Mouse (Mus musculus) heart, adult 2 months (tissue): ENCODE measurements around the gene Zglp1.

ENCODE experiments used
- CTCF ChIP-seq: fragments of 200-600 bp; IDR thresholded peaks from 2 replicates; pipeline ENCODE4 v1.8.1; 2022; ENCODE audit warnings: antibody characterized with exemption, mild to moderate bottlenecking, moderate library complexity
- EP300 ChIP-seq: fragments of 200-500 bp; IDR thresholded peaks from 2 replicates; pipeline ENCODE4 v1.6.1; 2011; ENCODE audit warnings: low read depth, low read length, control low read depth; ENCODE audit not compliant: insufficient read depth

DNA sequence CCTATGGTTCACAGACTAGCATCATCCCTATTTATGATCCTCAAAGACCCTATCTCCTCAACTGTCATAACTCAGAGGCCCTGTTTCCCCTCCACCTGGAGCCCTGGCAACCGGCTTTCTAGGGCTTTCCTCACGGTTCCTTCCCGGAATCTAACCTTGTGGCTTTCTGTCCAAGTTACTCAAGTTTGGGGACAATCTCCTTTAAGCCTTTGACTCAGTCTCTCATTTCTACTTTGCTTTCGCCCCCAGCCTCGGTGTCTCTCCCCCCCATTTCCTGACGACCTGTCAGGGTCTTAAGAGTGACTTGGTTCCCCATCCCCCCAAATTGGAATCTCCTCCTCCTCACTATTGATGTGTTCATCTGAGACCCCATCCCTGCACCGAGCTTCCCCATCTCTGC is 34.4 kb downstream of the Zglp1 start:
- no peak for TF ChIP-seq EP300
- no peak for TF ChIP-seq CTCF
